Mouse (Mus musculus) spleen, adult 12 weeks (tissue): Measurements from ENCODE around the gene Cdc42bpa.

Source experiments
- DNase-seq: peaks from one replicate; pipeline ENCODE4 v3.0.0; 2022; ENCODE audit warnings: low spot score

Cdc42bpa gene

GRCm38 (mm10) chr1:180192866-180193265 lies 232.6 kb downstream of the Cdc42bpa start:
- DNase-seq = no peak

DNA sequence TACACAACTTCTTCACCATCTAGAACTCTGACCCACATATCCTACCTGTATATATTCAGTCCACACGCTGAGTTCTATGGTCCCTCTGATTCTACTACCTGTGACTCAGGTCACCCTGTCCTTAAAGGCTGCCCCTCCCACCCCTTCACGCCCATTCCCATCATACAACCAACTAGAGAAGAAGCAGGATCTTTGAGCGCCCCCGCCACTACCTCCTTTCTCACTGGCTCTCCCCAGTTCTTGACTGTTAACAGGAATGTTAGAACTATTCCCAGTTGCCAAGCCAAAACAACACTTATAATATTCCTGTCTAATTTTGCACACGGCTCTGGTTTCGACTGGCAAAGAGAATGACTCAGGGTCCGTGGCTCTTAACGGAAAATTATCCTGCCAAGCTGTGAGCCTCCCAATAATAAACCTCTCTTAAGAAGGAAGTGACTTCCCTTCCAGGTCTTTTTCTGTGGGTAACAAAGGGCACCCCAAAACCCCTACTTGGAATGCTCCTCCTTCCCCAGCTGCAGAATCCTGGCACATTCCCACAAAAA lies 233.2 kb downstream of the Cdc42bpa start:
- DNase-seq = no peak

- no peak for DNase-seq
Observed at GRCm38 (mm10) chr1:180194048-180194447, 233.8 kb downstream of the Cdc42bpa start.

GRCm38 (mm10) chr1:180194781-180195471 lies 234.7 kb downstream of the Cdc42bpa start:
- no peak for DNase-seq

DNA sequence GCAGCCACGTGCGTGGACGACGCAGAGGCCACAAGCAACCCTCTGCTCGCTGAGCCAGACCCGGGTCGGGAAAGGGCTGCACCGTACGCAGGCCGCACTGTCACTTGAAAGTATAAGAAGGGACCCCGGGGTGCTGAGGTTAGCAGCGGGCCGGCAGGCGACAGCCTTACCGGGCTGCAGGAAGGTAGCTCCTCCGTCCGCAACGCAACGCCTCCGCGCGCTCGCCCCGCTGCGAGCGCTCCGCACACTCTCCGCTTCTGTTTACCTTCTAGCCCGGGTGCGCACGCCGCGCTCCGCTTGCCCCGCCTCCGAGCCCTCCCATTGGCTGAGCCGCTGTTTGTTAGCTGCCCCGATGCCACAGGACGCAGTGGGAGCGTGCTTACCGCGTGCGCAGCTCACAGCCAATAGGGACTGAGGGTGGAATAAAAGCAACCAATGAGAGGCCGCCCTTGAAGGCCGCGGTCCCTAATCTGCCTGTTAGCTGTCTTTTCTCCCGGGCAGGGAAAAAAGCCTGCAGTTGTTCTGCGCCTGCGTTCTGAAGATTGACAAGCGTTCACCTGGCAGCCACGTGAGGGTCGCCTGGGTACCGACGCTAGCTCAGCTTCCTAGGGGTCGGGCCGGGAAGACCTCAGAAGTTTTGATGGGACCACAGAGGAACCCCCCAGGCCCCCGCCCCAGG lies 235.6 kb downstream of the Cdc42bpa start:
- DNase-seq = peak; percentile 96

DNA sequence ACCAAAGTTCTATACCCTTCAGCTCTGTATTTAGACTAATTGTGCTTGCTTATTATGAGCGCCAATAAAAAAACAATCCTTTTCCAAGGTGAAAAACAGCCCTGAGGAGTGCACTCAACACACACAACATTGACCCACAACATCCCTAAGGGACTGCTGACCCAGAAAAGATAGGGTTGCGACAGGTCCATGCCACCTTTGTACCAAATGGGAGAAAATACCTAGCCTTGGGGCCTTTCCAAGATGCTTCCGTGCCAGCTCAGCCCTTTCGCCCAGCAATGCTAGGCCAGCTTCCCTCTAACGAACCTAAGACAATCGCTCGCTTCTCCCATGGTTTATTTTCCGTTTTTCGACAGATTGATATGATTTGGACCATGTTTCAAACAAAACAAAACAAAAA lies 236.2 kb downstream of the Cdc42bpa start:
- no peak for DNase-seq

DNA sequence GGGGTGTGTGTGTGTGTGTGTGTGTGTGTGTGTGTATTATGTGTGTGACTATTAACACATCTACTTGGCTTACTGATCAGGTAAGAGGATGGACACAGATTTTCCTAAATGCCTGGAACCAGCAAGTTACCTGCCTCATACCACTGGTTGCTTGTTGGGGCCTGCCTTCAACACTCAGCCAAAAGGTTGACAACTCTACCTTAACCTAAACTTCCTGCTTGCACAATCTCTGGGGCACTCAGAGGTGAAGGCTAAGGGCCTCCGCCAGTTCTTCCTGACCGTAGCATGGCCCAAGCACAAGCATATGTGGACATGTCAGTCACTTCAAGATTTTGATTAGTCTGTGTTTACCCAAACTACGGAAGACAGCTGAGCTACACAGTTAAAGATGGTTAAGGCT lies 237.7 kb downstream of the Cdc42bpa start:
- DNase-seq = no peak

DNA sequence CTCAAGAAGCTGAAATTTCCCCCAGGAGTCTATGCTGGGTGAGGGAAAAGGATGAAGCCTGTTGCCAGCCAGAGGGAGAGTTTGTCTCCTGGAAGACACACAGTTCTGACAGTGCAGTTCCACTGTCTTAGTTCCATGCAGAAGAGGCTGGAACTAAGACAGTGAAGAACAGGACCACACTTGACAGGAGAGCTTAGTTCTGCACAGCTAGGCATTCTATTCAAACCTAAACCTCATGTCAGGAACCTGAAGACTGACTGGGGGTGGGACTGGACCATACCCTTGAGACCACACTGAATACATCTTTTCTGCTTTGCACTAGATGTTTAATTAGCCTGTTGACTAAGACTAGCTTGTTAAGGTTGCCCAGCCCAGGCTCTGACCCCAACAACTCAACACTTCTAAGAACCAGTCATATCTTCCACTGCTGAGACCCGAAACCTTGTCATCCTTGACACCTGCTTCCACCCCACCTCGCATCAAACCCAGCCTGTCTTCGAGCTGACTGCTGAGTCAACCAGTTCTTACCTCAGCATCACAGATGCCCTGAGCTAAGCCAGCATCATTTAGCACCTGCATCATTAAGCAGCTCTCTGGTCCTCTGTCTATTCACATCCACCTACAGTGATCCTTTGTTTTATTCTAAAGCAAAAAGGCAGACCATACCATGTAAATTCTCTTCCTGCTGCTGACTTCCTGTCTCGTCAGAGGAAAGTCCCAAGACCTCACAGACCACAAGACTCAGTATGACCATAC lies 238.9 kb downstream of the Cdc42bpa start, which contains the start of gene Coq8a:
Coq8a (minus strand) TSS at position 644 of the 756 bp plus-strand sequence.
- DNase-seq = peak; percentile 22

- no peak for DNase-seq
Observed at GRCm38 (mm10) chr1:180199715-180200050, 239.4 kb downstream of the Cdc42bpa start.

DNA sequence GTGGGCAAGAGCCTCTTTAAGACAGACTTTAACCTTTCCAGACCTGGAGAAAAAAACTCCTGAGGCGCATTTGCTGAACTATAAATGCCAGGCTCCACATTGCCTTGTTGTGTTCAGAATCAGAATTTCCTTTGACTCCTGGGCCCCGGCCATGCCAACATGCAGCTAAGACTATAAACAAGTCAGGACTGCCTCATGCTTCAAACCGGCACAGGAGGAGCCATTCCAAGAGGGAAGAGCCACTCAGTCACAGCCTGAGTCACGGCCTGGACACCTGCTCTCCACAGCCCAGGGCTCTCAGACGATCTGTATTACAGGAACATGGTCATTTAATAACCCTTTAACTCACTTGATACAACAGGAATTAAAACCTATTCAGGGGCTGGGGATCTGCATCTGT lies 240.4 kb downstream of the Cdc42bpa start:
- no peak for DNase-seq

DNA sequence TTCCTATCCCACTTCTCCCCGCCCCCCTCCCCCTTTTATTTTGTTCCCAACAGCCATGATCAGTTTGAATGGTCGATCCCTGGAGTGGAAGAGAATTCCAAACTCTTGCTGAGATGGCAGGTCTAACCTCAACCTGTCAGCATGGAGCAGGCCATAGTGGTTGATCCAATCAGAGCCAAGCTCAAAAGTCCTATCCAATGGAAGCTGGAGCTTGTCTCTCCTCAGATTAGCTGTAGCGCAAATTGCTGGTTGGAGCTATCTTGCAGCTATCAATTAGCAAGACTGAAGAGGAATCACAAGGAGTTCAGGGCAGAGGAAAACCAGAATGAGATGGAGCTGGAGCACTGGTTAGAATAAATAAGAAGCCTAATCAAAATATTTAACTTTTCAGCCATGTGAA lies 248.1 kb downstream of the Cdc42bpa start:
- no peak for DNase-seq

DNA sequence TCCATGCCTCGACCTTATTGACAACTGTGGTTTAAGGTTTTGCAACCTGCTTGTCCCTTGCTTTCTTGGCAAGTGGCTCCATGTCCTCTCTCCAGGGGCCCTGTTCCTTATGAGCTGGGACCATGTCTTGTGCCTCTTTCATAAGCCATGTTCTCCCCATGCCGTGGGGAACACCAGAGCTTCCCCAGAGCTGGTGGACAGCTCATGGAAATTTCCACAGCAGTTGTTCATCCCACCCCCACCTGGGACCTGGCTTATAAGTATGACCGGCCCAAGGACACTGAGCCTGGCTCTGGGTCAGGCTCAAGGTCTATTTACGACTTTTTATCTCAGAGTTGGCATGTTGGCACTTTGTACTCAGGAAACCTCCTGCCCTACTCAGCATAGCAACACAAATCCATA lies 249.8 kb downstream of the Cdc42bpa start:
- no peak for DNase-seq

GRCm38 (mm10) chr1:180210781-180211271 lies 250.6 kb downstream of the Cdc42bpa start:
- no peak for DNase-seq

- DNase-seq = no peak
Observed at GRCm38 (mm10) chr1:180212911-180213310, 252.6 kb downstream of the Cdc42bpa start.

- peak; percentile 28 for DNase-seq
Observed at GRCm38 (mm10) chr1:180215044-180215443, 254.8 kb downstream of the Cdc42bpa start.
